Mouse (Mus musculus) WW6 (cell line): Measurements from ENCODE around the gene Irgm2.
"Not testable (repeated sequence)": the region's sequence is repeated elsewhere in the genome, so short reads cannot be mapped to it uniquely, and the experiment has no call there.

Experiments used
- DNase-seq: peaks from one replicate; pipeline ENCODE4 v3.0.0-alpha.2; 2013; ENCODE audit warnings: low read depth, low spot score

Irgm2 gene

GRCm38 (mm10) chr11:58199229-58200037 lies at the start of gene Irgm2, which contains the start of gene Igtp:
Gene Irgm2, plus strand, starts transcription at chr11:58199618.
Gene Igtp, plus strand, starts transcription at chr11:58199556.
- DNase-seq: peak; percentile 40

GRCm38 (mm10) chr11:58155458-58155857 lies 44.0 kb upstream of the Irgm2 start:
- no peak for DNase-seq

- DNase-seq: no peak
Measured at GRCm38 (mm10) chr11:58156871-58157270, 42.5 kb upstream of the Irgm2 start.

GRCm38 (mm10) chr11:58165072-58165471 lies 34.3 kb upstream of the Irgm2 start:
- peak; percentile 33 for DNase-seq

GRCm38 (mm10) chr11:58167822-58168166 lies 31.6 kb upstream of the Irgm2 start:
- peak; percentile 16 for DNase-seq

- DNase-seq: peak; percentile 84
Measured at GRCm38 (mm10) chr11:58168167-58168915, 31.1 kb upstream of the Irgm2 start, which contains the start of gene Gemin5. Gene Gemin5, minus strand, starts transcription at chr11:58168539.

GRCm38 (mm10) chr11:58169666-58170065 lies 29.8 kb upstream of the Irgm2 start:
- no peak for DNase-seq

GRCm38 (mm10) chr11:58171459-58172091 lies 27.8 kb upstream of the Irgm2 start, which contains the start of gene Mrpl22:
Gene Mrpl22, plus strand, starts transcription at chr11:58171661.
- peak; percentile 98 for DNase-seq

GRCm38 (mm10) chr11:58179563-58179962 lies 19.9 kb upstream of the Irgm2 start:
- DNase-seq: peak; percentile 82

GRCm38 (mm10) chr11:58179986-58180385 lies 19.4 kb upstream of the Irgm2 start:
- not testable (repeated sequence) for DNase-seq

- DNase-seq: no peak
Measured at GRCm38 (mm10) chr11:58180756-58181155, 18.7 kb upstream of the Irgm2 start.

- DNase-seq: no peak
Measured at GRCm38 (mm10) chr11:58183579-58183978, 15.8 kb upstream of the Irgm2 start.

GRCm38 (mm10) chr11:58189675-58190074 lies 9.7 kb upstream of the Irgm2 start:
- DNase-seq: no peak

GRCm38 (mm10) chr11:58193326-58193725 lies 6.1 kb upstream of the Irgm2 start:
- DNase-seq: no peak

GRCm38 (mm10) chr11:58193860-58194520 lies 5.4 kb upstream of the Irgm2 start:
- DNase-seq: no peak

- DNase-seq: no peak
Measured at GRCm38 (mm10) chr11:58198663-58199062, 755 bp upstream of the Irgm2 start.

- DNase-seq: no peak
Measured at GRCm38 (mm10) chr11:58200226-58200625, 808 bp downstream of the Irgm2 start.

- DNase-seq: no peak
Measured at GRCm38 (mm10) chr11:58201052-58201451, 1.6 kb downstream of the Irgm2 start.

- DNase-seq: no peak
Measured at GRCm38 (mm10) chr11:58210321-58210886, 11.0 kb downstream of the Irgm2 start.

GRCm38 (mm10) chr11:58211062-58211681 lies 11.8 kb downstream of the Irgm2 start:
- DNase-seq: no peak

- no peak for DNase-seq
Measured at GRCm38 (mm10) chr11:58211682-58212067, 12.3 kb downstream of the Irgm2 start.
